Mouse (Mus musculus): ENCODE measurements around the gene Krt16. TPM values are rescaled to one million over a fixed set of nuclear protein-coding genes. Genes with fewer than 3 reads are reported as not detected.

Krt16 gene
- polyA plus RNA-seq, 1 experiment from 2014 or later, result not detected

GRCm38 (mm10) chr11:100277726-100278480 is 29.2 kb upstream of the Krt16 start:
- H3K4me1 ChIP-seq (replicated peaks), result no peaks in the 10 kb centered on the region
- no peak overlapping the region for H3K4me2 ChIP-seq
- no peak for ATAC-seq (ENCODE audit: low FRiP score)
- no peak overlapping the region for H3K27ac ChIP-seq
- H3K9ac ChIP-seq, result no peak overlapping the region
- no peaks in the 10 kb centered on the region for H3K27me3 ChIP-seq
- WGBS, result 74% methylated on average over 15 of the region's 15 CpGs
- H3K36me3 ChIP-seq, result no peaks in the 10 kb centered on the region
- no peak overlapping the region for H3K4me3 ChIP-seq
- H3K9me3 ChIP-seq, result no peaks in the 10 kb centered on the region

- no peak for ATAC-seq (ENCODE audit: low FRiP score)
- Histone ChIP-seq H3K9ac (no peak overlapping the region), H3K4me1 (replicated peaks) (no peaks in the 10 kb centered on the region), H3K27ac (no peak overlapping the region), H3K27me3 (no peaks in the 10 kb centered on the region), H3K4me3 (no peak overlapping the region), H3K4me2 (no peak overlapping the region), H3K36me3 (no peaks in the 10 kb centered on the region), H3K9me3 (no peaks in the 10 kb centered on the region)
- 33% methylated on average over 5 of the region's 5 CpGs for WGBS
These were observed 26.8 kb upstream of the Krt16 start for GRCm38 (mm10) chr11:100275466-100275865.

GRCm38 (mm10) chr11:100274719-100275118 is 26.0 kb upstream of the Krt16 start:
- no peaks in the 10 kb centered on the region for H3K36me3 ChIP-seq
- no peaks in the 10 kb centered on the region for H3K9me3 ChIP-seq
- H3K4me3 ChIP-seq, result no peak overlapping the region
- H3K9ac ChIP-seq, result no peak overlapping the region
- 68% methylated on average over 7 of the region's 7 CpGs for WGBS
- no peaks in the 10 kb centered on the region for H3K27me3 ChIP-seq
- ATAC-seq (ENCODE audit: low FRiP score), result no peak
- H3K4me2 ChIP-seq, result no peak overlapping the region
- no peaks in the 10 kb centered on the region for H3K4me1 ChIP-seq (replicated peaks)
- H3K27ac ChIP-seq, result no peak overlapping the region

GRCm38 (mm10) chr11:100271878-100272277 is 23.2 kb upstream of the Krt16 start:
- no peak for ATAC-seq (ENCODE audit: low FRiP score)
- no peaks in the 10 kb centered on the region for H3K4me1 ChIP-seq (replicated peaks)
- no peak overlapping the region for H3K4me3 ChIP-seq
- WGBS, result 75% methylated on average over 1 of the region's 1 CpGs
- no peak overlapping the region for H3K27ac ChIP-seq
- no peaks in the 10 kb centered on the region for H3K36me3 ChIP-seq
- no peaks in the 10 kb centered on the region for H3K9me3 ChIP-seq
- no peaks in the 10 kb centered on the region for H3K27me3 ChIP-seq
- no peak overlapping the region for H3K9ac ChIP-seq
- H3K4me2 ChIP-seq, result no peak overlapping the region

- 86% methylated on average over 7 of the region's 7 CpGs for WGBS
- Histone ChIP-seq H3K9ac (no peak within 1 kb of the TSS), H3K36me3 (no peaks in the 10 kb centered on the region)
These were observed 21.2 kb upstream of the Krt16 start, which contains the start of gene Krt42 for GRCm38 (mm10) chr11:100269821-100270332. Gene Krt42, minus strand, starts transcription at chr11:100269871.

GRCm38 (mm10) chr11:100262058-100262980 is 13.6 kb upstream of the Krt16 start:
- ATAC-seq (ENCODE audit: low FRiP score), result no peak
- H3K27me3 ChIP-seq, result peaks cover 4% of the 10 kb centered on the region; the same call in 1 of the 2 replicates
- H3K36me3 ChIP-seq, result no peaks in the 10 kb centered on the region
- no peak overlapping the region for H3K9ac ChIP-seq
- WGBS, result 37% methylated on average over 13 of the region's 13 CpGs
- no peaks in the 10 kb centered on the region for H3K4me1 ChIP-seq (replicated peaks)
- H3K4me2 ChIP-seq, result no peak overlapping the region
- H3K9me3 ChIP-seq, result no peaks in the 10 kb centered on the region
- no peak overlapping the region for H3K4me3 ChIP-seq
- no peak overlapping the region for H3K27ac ChIP-seq

More at GRCm38 (mm10) chr11:100269821-100270332, 21.2 kb upstream of the Krt16 start, which contains the start of gene Krt42:
- Histone ChIP-seq H3K9me3 (no peaks in the 10 kb centered on the region), H3K27ac (no peak within 1 kb of the TSS), H3K4me2 (no peak within 1 kb of the TSS), H3K4me1 (replicated peaks) (no peaks in the 10 kb centered on the region), H3K27me3 (no peaks in the 10 kb centered on the region), H3K4me3 (no peak within 1 kb of the TSS)
- no peak for ATAC-seq (ENCODE audit: low FRiP score)

GRCm38 (mm10) chr11:100261235-100261605 is 12.5 kb upstream of the Krt16 start:
- Histone ChIP-seq H3K27ac (no peak overlapping the region), H3K4me3 (no peak overlapping the region), H3K4me1 (replicated peaks) (no peaks in the 10 kb centered on the region), H3K9ac (no peak overlapping the region), H3K4me2 (no peak overlapping the region), H3K27me3 (peaks cover 4% of the 10 kb centered on the region; the same call in 1 of the 2 replicates), H3K36me3 (no peaks in the 10 kb centered on the region), H3K9me3 (no peaks in the 10 kb centered on the region)
- WGBS, result 88% methylated on average over 8 of the region's 9 CpGs
- no peak for ATAC-seq (ENCODE audit: low FRiP score)

- H3K9me3 ChIP-seq, result no peaks in the 10 kb centered on the region
- no peak within 1 kb of the TSS for H3K4me3 ChIP-seq
- no peak for ATAC-seq (ENCODE audit: low FRiP score)
- H3K4me2 ChIP-seq, result no peak within 1 kb of the TSS
- 84% methylated on average over 21 of the region's 21 CpGs for WGBS
- H3K9ac ChIP-seq, result no peak within 1 kb of the TSS
- H3K27ac ChIP-seq, result no peak within 1 kb of the TSS
- no peaks in the 10 kb centered on the region for H3K4me1 ChIP-seq (replicated peaks)
- peaks cover 4% of the 10 kb centered on the region; the same call in 1 of the 2 replicates for H3K27me3 ChIP-seq
- no peaks in the 10 kb centered on the region for H3K36me3 ChIP-seq
These were observed 12.0 kb upstream of the Krt16 start, which contains the start of gene Krt17 for GRCm38 (mm10) chr11:100260514-100261234. Gene Krt17, minus strand, starts transcription at chr11:100261029.

- Histone ChIP-seq H3K4me3 (no peak overlapping the region), H3K27me3 (peaks cover 4% of the 10 kb centered on the region; the same call in 1 of the 2 replicates), H3K27ac (no peak overlapping the region), H3K9ac (no peak overlapping the region), H3K36me3 (no peaks in the 10 kb centered on the region), H3K4me1 (replicated peaks) (no peaks in the 10 kb centered on the region), H3K4me2 (no peak overlapping the region), H3K9me3 (no peaks in the 10 kb centered on the region)
- ATAC-seq (ENCODE audit: low FRiP score), result no peak
- 89% methylated on average over 9 of the region's 9 CpGs for WGBS
These were observed 10.4 kb upstream of the Krt16 start for GRCm38 (mm10) chr11:100259079-100259478.

- 90% methylated on average over 1 of the region's 1 CpGs for WGBS
- H3K36me3 ChIP-seq, result no peaks in the 10 kb centered on the region
- H3K4me1 ChIP-seq (replicated peaks), result no peaks in the 10 kb centered on the region
- H3K4me2 ChIP-seq, result no peak overlapping the region
- no peak overlapping the region for H3K9ac ChIP-seq
- H3K27ac ChIP-seq, result no peak overlapping the region
- peaks cover 2% of the 10 kb centered on the region; the same call in 1 of the 2 replicates for H3K27me3 ChIP-seq
- no peaks in the 10 kb centered on the region for H3K9me3 ChIP-seq
- no peak for ATAC-seq (ENCODE audit: low FRiP score)
- no peak overlapping the region for H3K4me3 ChIP-seq
These were observed 9.3 kb upstream of the Krt16 start for GRCm38 (mm10) chr11:100257967-100258366.

GRCm38 (mm10) chr11:100255514-100255913 is 6.8 kb upstream of the Krt16 start:
- Histone ChIP-seq H3K4me1 (replicated peaks) (no peaks in the 10 kb centered on the region), H3K4me2 (no peak overlapping the region), H3K36me3 (no peaks in the 10 kb centered on the region), H3K9me3 (no peaks in the 10 kb centered on the region), H3K4me3 (no peak overlapping the region), H3K27me3 (no peaks in the 10 kb centered on the region), H3K9ac (no peak overlapping the region), H3K27ac (no peak overlapping the region)
- 98% methylated on average over 6 of the region's 6 CpGs for WGBS
- no peak for ATAC-seq (ENCODE audit: low FRiP score)

All from hindbrain, embryonic 13.5 days (tissue).